9 mouse cellular contexts compared by ENCODE assay signal in the genomic region with DNA sequence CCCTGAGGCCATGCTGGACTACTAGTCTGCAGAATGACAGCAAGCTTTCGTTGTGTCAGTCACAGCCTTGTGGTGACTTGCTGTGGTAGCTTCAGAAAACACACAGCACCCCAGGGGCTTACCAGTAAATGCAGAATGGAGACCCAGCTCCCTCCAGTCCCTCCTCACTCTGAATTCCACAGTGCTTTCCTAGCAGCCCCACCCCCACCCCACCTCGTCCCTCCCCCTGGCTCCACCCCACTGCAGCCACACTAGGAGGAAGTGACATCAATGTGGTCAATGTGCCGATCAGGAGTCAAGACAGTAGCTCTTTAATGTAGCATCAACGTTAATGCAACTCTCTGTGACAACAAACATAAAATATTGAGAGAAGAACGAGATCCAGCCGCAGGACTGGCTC. TPM values are rescaled to one million over a fixed set of nuclear protein-coding genes. Genes with fewer than 3 reads are reported as not detected.
DNase-seq lines count a peak whose midpoint lies in the region; ATAC-seq and TF ChIP-seq lines count a peak whose summit lies in the region.
"Had no signal": no experiment of that assay in that cellular context is flagged by ENCODE, and none has a peak within 500 bp of the region (broad histone marks: within the 10 kb centered on the region; RNA-seq: fewer than 3 reads in every experiment).

No protein-coding gene starts in this region.

- H3K4me1 ChIP-seq in heart, embryonic 13.5 days, result peaks cover 59% of the 10 kb centered on the region
- H3K4me1 ChIP-seq in midbrain, embryonic 14.5 days (ENCODE audit: control insufficient read depth, insufficient read depth, low read length), result no peaks in the 10 kb centered on the region
- H3K4me1 ChIP-seq in forebrain, postnatal 0 days (ENCODE audit: insufficient read depth), result 0 out of 2 replicates have a peak, but pooled peaks cover 8% of the 10 kb centered on the region

- peak overlapping the region; percentile 56 for H3K9ac ChIP-seq in heart, embryonic 13.5 days
- no peak overlapping the region for H3K9ac ChIP-seq in midbrain, embryonic 14.5 days (replicated peaks; ENCODE audit: low read length)
- H3K9ac ChIP-seq in forebrain, postnatal 0 days, result no peak overlapping the region

- no peaks in the 10 kb centered on the region for H3K27me3 ChIP-seq in heart, embryonic 13.5 days (replicated peaks)
- H3K27me3 ChIP-seq in midbrain, embryonic 14.5 days (ENCODE audit: control insufficient read depth, insufficient read depth, low read length), result peaks cover 8% of the 10 kb centered on the region
- H3K27me3 ChIP-seq in forebrain, postnatal 0 days (ENCODE audit: insufficient read depth, low read length), result no peaks in the 10 kb centered on the region

- peak overlapping the region; percentile 50 for H3K4me2 ChIP-seq in heart, embryonic 13.5 days
- no peak overlapping the region for H3K4me2 ChIP-seq in midbrain, embryonic 14.5 days (ENCODE audit: low read length)
- H3K4me2 ChIP-seq in forebrain, postnatal 0 days (ENCODE audit: low read depth), result no peak overlapping the region

- H3K9me3 ChIP-seq in heart, embryonic 13.5 days, result no peaks in the 10 kb centered on the region
- H3K9me3 ChIP-seq in midbrain, embryonic 14.5 days (ENCODE audit: control insufficient read depth, low read length), result no peaks in the 10 kb centered on the region
- no peaks in the 10 kb centered on the region for H3K9me3 ChIP-seq in forebrain, postnatal 0 days (ENCODE audit: low read length)
- H3K9me3 ChIP-seq: midbrain, embryonic 10.5 days had no signal

- H3K27ac ChIP-seq in heart, embryonic 13.5 days (replicated peaks), result 0 out of 2 replicates have a peak overlapping the region, but pooled peaks have one; percentile 1
- H3K27ac ChIP-seq in midbrain, embryonic 14.5 days (replicated peaks; ENCODE audit: low read depth, low read length), result no peak overlapping the region
- H3K27ac ChIP-seq in forebrain, postnatal 0 days (ENCODE audit: low read depth, low read length), result no peak overlapping the region
- H3K27ac ChIP-seq: midbrain, embryonic 10.5 days had no signal

- ATAC-seq in heart, embryonic 13.5 days (ENCODE audit: extremely low read depth, insufficient number of reproducible peaks, low FRiP score, low TSS enrichment), result no peak
- ATAC-seq in midbrain, embryonic 14.5 days (ENCODE audit: low FRiP score, low TSS enrichment), result no peak
- no peak for ATAC-seq in forebrain, postnatal 0 days

- 39% methylated on average over 6 of the region's 6 CpGs for WGBS in heart, embryonic 13.5 days
- WGBS in midbrain, embryonic 14.5 days, result 56% methylated on average over 6 of the region's 6 CpGs
- WGBS in forebrain, postnatal 0 days, result 56% methylated on average over 6 of the region's 6 CpGs

- TF ChIP-seq CTCF in forebrain, postnatal 0 days (IDR thresholded peaks at IDR 0.05; ENCODE audit: low read depth), result no peak

- H3K36me3 ChIP-seq in heart, embryonic 13.5 days, result no peaks in the 10 kb centered on the region
- H3K36me3 ChIP-seq in midbrain, embryonic 14.5 days (ENCODE audit: control insufficient read depth, insufficient read depth, low read length), result no peaks in the 10 kb centered on the region
- no peaks in the 10 kb centered on the region for H3K36me3 ChIP-seq in forebrain, postnatal 0 days (ENCODE audit: insufficient read depth)
- H3K36me3 ChIP-seq: midbrain, embryonic 10.5 days had no signal

- peak; percentile 22 to 32 for DNase-seq in cerebellum, postnatal 25 days
- no peak for DNase-seq in cerebellum, adult 11 months
- DNase-seq in CD4-positive helper T cell, adult 2 months (ENCODE audit: low read depth, low spot score), result peak; percentile 79
- DNase-seq in lung, postnatal 10 days, result peak; percentile 44
- DNase-seq in midbrain, embryonic 14.5 days, result no peak
- no peak for DNase-seq in forebrain, postnatal 0 days
- no peak for DNase-seq in embryo, embryonic 10.5 days (ENCODE audit: low spot score)

- no peak overlapping the region for H3K4me3 ChIP-seq in heart, embryonic 13.5 days
- no peak overlapping the region for H3K4me3 ChIP-seq in midbrain, embryonic 14.5 days (replicated peaks; ENCODE audit: low read depth, low read length)
- no peak overlapping the region for H3K4me3 ChIP-seq in forebrain, postnatal 0 days (ENCODE audit: low read depth, low read length)
- H3K4me3 ChIP-seq: midbrain, embryonic 10.5 days had no signal

RNA-seq across cellular contexts. Expression of a gene that starts 25.2 kb away (rescaled TPM):
- polyA plus RNA-seq in heart, embryonic 13.5 days (2015; fragmentation: Nextera tagmentation; extraction: Ambion mirVana), result 12.6 and 16.4 TPM in 2 replicates
- 0.82 and 0.93 TPM in 2 replicates for polyA plus RNA-seq in midbrain, embryonic 14.5 days (2014; fragmentation: Nextera tagmentation; extraction: Ambion mirVana)
- 26.1 and 28.1 TPM in 2 replicates for total RNA-seq in forebrain, postnatal 0 days (2014; rRNA removed)
- polyA plus RNA-seq in forebrain, postnatal 0 days (2015; fragmentation: Nextera tagmentation; extraction: Ambion mirVana), result 2.7 and 2.8 TPM in 2 replicates

Comparison
In these comparisons a context has a peak if more than half of its experiments do, and no peak if none do; other contexts are left out.
1. DNase-seq: peak in cerebellum, postnatal 25 days (2 of 2), CD4-positive helper T cell, adult 2 months (single experiment) and lung, postnatal 10 days (single experiment); none in cerebellum, adult 11 months (single experiment), midbrain, embryonic 14.5 days (single experiment), forebrain, postnatal 0 days (single experiment) and embryo, embryonic 10.5 days (single experiment).